In the genomic region with DNA sequence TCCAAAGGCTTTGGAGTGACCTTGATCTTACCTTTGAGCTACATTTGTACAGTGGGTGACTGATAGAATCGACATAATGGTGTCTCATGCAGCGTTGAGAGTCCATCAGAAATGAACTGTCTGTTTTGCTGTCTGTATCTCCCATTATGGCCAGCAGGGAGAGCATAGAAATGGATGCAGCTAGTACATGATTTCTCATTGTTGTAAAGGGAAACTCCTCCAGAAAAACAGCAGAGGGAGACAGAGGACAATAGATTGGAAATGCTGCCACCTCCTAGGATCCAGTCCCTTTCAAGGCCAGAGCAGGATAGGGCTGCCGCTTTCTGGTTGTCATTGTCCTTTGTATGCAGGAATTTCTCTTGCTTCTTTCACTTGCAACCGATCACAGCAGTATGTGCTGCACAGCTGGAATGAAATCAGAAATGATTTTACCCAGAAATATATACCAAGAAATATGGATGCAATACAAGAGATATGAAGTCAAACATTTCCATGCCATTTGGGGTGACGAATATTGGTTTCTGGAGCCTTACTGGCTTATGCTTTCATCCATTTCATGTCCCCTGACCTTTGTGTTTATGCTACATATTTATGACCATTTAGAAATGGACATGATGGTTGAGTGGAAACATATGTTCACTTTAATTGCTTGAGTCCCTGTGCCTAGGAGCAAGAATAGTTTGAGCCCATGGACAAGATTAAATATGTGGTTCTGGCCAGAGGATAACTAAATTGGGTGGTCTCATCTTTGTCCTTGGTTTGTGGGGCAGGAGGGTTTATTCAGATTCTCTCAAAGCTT, we compare ENCODE assay signal across 8 mouse cellular contexts. TPM values are rescaled to one million over a fixed set of nuclear protein-coding genes. Genes with fewer than 3 reads are reported as not detected.
DNase-seq lines count a peak whose midpoint lies in the region; ATAC-seq and TF ChIP-seq lines count a peak whose summit lies in the region.

No protein-coding gene starts in this region.

- ATAC-seq in frontal cortex, adult (ENCODE audit: low TSS enrichment), result peak; percentile 98
- ATAC-seq in neural tube, embryonic 15.5 days (ENCODE audit: low FRiP score), result peak; percentile 96

- no peak overlapping the region for H3K4me2 ChIP-seq in neural tube, embryonic 15.5 days

- H3K4me3 ChIP-seq in E14TG2a.4 (replicated peaks; ENCODE audit: low read length), result no peak overlapping the region
- no peak overlapping the region for H3K4me3 ChIP-seq in neural tube, embryonic 15.5 days (replicated peaks)

- H3K36me3 ChIP-seq in E14TG2a.4 (ENCODE audit: insufficient read depth, low read length), result no peaks in the 10 kb centered on the region
- no peaks in the 10 kb centered on the region for H3K36me3 ChIP-seq in neural tube, embryonic 15.5 days

- no peak overlapping the region; the same call in 1 of the 2 replicates for H3K27ac ChIP-seq in neural tube, embryonic 15.5 days (replicated peaks)

- H3K9me3 ChIP-seq in E14TG2a.4 (ENCODE audit: low read length), result no peaks in the 10 kb centered on the region
- no peaks in the 10 kb centered on the region for H3K9me3 ChIP-seq in neural tube, embryonic 15.5 days (replicated peaks)

- no peak overlapping the region for H3K9ac ChIP-seq in neural tube, embryonic 15.5 days (replicated peaks)

- H3K4me1 ChIP-seq in E14TG2a.4 (replicated peaks; ENCODE audit: low read depth, low read length), result no peaks in the 10 kb centered on the region
- no peaks in the 10 kb centered on the region for H3K4me1 ChIP-seq in neural tube, embryonic 15.5 days

- WGBS in neural tube, embryonic 15.5 days, result 34% methylated on average over 5 of the region's 5 CpGs

- no peaks in the 10 kb centered on the region for H3K27me3 ChIP-seq in E14TG2a.4 (ENCODE audit: insufficient read depth, low read length)
- H3K27me3 ChIP-seq in neural tube, embryonic 15.5 days (replicated peaks), result no peaks in the 10 kb centered on the region

- no peak for DNase-seq in frontal cortex, postnatal 14 days (ENCODE audit: low spot score in 2 of 2)
- DNase-seq in cerebellum, postnatal 14 days, result peak; percentile 58 to 67
- peak; percentile 33 to 49 for DNase-seq in heart, postnatal 10 days
- peak; percentile 23 to 37 for DNase-seq in kidney, postnatal 36 days
- no peak for DNase-seq in spleen, postnatal 14 days (ENCODE audit: low spot score in 2 of 2)

- intact Hi-C loops in heart, postnatal 10 days (cut with DNase I), result loop anchor here (1.0 to 10.0 kb wide), 6 partner anchors 83 to 1548 kb away; no protein-coding TSS in a partner anchor

- TF ChIP-seq CTCF in E14TG2a.4 (conservative IDR thresholded peaks at IDR 0.05; ENCODE audit: low read length), result peak; percentile 38

RNA-seq across cellular contexts. Expression of a gene that starts 17.0 kb away (rescaled TPM):
- total RNA-seq in heart, postnatal 10 days (2021), result under 1 TPM in 1 of 2 experiments, not detected in 1; 0.42 TPM
- polyA plus RNA-seq in neural tube, embryonic 15.5 days (2015; fragmentation: Nextera tagmentation; extraction: Ambion mirVana), result 8.3 and 10.4 TPM in 2 replicates

Comparison
In these comparisons a context has a peak if more than half of its experiments do, and no peak if none do; other contexts are left out.
1. DNase-seq: peak in cerebellum, postnatal 14 days (2 of 2), heart, postnatal 10 days (2 of 2) and kidney, postnatal 36 days (2 of 2); none in frontal cortex, postnatal 14 days (0 of 2) and spleen, postnatal 14 days (0 of 2).